Mouse (Mus musculus) liver, embryonic 14.5 days (tissue): ENCODE data around the gene Hmgb2.

Experiments
- CTCF ChIP-seq: IDR thresholded peaks from 2 replicates; pipeline ENCODE4 v1.5.1; 2016; ENCODE audit warnings: antibody characterized with exemption, low read depth, control low read depth
- EP300 ChIP-seq: IDR thresholded peaks from 2 replicates; pipeline ENCODE4 v1.6.1; 2016; ENCODE audit warnings: antibody characterized with exemption, low read depth

DNA sequence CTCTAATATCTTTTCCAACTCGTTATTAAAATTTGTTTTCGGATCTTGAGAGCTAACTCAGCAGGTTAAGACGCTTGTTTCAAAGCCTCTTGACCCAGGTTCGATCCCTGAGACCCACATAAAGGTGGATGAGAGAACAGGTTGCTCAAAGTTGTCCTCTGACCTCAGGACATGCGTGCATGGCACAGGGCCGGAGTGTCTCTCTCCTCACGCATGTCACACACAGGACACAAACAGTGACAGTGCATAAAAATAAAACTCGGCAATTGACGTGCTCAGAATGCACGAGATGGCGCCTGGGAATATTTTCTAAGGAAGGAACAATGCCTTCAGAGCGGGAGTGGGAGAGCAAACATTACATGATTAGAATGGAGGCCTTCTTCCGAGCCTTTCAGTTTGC, 18.5 kb downstream of the Hmgb2 start:
- no peak for TF ChIP-seq CTCF
- no peak for TF ChIP-seq EP300
